Mouse (Mus musculus) layer of hippocampus, adult 2 months (tissue): ENCODE measurements at regions not wholly inside any gene's neighbourhood (a gene's known extent, or its start where the extent isn't known, plus 50 kb on each side); places are given as distances from the start of the nearest gene placed in this dataset.
A peak's percentile ranks its signal among the peaks of the same experiment; 100 is the strongest.

ENCODE experiments used
- DNase-seq, 2 experiments: peaks; one replicate each; pipeline ENCODE4 v3.0.0; 2022; ENCODE audit warnings: low spot score in 2 of 2
- H3K27ac ChIP-seq: fragments of 200-600 bp; 2 replicates; pipeline ENCODE4 v1.8.1; 2022
- H3K4me3 ChIP-seq: fragments of 200-600 bp; 2 replicates; pipeline ENCODE4 v1.8.1; 2022; ENCODE audit warnings: mild to moderate bottlenecking
- CTCF ChIP-seq: fragments of 200-600 bp; conservative IDR thresholded peaks from 2 replicates; pipeline ENCODE4 v1.8.1; 2022; ENCODE audit warnings: antibody characterized with exemption, mild to moderate bottlenecking, moderate library complexity

GRCm38 (mm10) chr11:117059981-117060705, 54.8 kb upstream of the Sec14l1 start:
- peak; percentile 47 to 60 for DNase-seq
- H3K27ac ChIP-seq = peak overlapping the region; percentile 79

GRCm38 (mm10) chr11:117060706-117061337, 54.1 kb upstream of the Sec14l1 start:
- no peak for TF ChIP-seq CTCF
- Histone ChIP-seq H3K27ac (peak overlapping the region; percentile 79), H3K4me3 (no peak overlapping the region)
- no peak for DNase-seq

More at GRCm38 (mm10) chr11:117059981-117060705, 54.8 kb upstream of the Sec14l1 start:
- peak overlapping the region; percentile 8; the same call in 1 of the 2 replicates for H3K4me3 ChIP-seq
- no peak for TF ChIP-seq CTCF

DNA sequence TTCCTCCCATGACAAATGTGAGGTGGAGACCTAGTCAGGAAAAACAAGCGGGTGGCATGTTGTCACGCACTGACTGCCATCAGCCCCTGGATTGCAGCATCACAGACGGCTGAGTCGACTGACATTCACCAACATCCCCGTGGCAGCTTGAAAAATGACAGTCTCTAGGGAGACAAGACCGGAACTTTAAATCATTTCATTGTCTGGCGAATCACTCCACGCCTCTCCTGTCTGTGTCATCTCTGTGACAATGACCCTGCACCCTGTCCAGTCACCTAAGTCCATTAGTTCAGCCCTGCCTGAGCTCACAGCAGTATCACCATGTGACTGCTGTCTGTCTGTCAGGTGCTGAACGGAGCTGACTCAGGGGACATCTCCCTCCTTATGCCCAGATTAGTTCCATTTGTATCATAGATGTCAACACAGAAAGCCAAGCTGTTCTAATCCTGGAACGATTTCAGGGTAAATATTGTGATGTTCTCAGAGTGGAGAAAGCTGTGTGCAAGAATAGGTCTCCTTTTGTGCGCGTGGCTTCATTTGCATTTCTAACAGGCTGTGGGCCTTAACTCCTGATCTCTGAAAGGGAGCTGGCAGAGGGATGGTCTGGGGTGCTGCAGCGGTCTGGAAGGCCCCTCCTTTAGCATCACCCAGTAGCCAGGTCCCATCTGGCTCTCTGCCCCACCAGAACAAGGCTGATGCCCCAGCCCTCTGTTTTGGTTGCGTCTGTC, 52.0 kb upstream of the Sec14l1 start:
- TF ChIP-seq CTCF = peak; percentile 19
- Histone ChIP-seq H3K4me3 (no peak overlapping the region), H3K27ac (peak overlapping the region; percentile 89)
- DNase-seq = peak; percentile 49 to 54
